Mouse (Mus musculus) urinary bladder, postnatal 36 days (tissue): Measurements from ENCODE around the gene Mrps14.

Experiments
- DNase-seq, 2 experiments: peaks; one replicate each; pipeline ENCODE4 v3.0.0; 2022; ENCODE audit warnings: low spot score in 2 of 2, mixed read lengths in 1 of 2

The Mrps14 gene

DNA sequence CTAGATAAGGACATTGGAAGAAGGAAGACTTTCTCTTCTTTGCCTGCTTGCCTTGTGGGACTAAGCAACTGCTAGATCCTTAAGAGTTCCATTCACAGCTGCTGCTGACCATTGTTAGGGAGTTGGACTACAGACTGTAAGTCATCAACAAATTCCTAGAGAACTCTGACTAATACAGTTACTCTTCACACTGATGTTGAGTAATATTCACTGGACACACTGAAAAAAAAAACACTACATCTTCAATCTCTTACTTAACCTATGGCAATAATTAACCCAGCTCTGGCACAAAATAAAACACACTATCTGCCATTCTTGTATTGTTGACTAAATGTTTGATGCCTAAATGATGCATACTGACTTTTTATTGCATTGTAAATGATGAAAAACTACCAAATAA lies 32.8 kb downstream of the Mrps14 start:
- DNase-seq: no peak

DNA sequence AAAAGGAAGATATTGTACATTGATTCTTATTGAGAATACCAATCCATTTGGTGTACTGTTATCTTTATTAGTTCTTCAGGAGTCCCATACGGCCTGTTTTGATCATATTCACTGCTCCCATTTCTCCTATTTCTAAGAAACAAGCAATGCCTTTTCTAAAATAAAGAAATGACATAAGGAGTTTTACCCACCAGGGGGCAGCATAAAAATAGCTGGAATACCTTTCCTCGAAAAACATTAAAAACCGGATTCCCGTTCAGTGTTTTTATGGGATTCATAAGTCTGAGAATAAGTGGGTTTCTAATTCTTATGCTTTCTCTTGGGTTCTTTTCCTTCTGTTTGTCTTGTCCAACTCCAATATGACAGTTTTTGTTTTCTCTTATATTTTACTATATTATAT lies 36.0 kb downstream of the Mrps14 start:
- no peak for DNase-seq

DNA sequence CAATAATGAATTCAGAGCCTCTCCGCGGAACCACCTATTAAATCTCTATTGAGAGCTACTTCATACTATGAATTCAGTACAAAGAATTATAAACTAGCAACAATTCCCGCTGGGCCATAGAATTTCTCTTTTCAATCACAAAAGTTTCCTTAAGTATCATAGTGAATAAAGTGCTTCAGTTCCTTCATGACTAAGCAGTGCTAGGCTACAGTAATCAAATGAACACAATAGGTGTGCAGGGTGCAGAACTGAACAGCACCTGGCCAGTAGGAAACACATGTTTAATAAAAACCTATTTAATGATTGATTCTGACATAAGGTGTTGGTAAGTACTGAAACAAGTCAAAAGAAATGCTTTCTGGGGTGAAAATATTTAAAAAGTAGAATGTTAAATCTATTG lies 37.1 kb downstream of the Mrps14 start:
- no peak for DNase-seq

DNA sequence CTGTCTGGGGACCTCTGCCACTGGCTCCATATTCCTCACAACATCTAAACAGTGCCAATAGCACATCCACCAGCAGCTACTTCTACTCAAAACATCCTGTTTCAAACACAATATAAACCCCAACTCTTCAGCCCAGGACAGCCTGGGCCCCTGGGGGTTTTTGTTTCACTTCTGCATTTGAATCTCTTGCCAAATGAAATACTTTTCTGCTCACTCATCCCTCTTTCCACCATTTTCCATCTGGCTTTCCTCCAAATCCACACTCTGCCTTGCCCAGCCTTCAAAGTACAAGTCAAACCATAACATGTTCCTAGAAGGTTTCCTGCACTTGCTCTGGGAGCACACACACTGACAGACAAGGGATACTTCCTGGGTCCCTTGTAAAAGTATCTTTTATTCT lies 38.9 kb downstream of the Mrps14 start:
- DNase-seq: no peak

DNA sequence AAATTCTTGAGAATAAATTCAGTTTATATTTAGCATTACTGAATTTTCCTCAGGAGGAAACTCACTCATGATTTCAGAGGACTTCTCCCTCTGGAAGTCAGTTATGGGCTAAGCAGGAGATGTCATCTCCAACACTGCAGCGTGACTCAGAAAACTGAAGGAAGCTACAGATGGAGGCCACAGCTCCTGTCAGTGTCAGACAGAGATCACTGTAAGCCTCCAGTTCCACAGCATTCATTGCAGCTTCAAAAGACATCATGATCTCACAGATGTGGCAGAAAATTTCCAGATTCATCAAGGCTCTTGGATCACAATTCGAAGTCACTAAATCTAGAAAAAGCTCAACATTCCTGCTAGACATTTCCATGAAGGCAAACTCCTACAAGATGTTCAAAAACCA lies 43.0 kb downstream of the Mrps14 start:
- no peak for DNase-seq

DNA sequence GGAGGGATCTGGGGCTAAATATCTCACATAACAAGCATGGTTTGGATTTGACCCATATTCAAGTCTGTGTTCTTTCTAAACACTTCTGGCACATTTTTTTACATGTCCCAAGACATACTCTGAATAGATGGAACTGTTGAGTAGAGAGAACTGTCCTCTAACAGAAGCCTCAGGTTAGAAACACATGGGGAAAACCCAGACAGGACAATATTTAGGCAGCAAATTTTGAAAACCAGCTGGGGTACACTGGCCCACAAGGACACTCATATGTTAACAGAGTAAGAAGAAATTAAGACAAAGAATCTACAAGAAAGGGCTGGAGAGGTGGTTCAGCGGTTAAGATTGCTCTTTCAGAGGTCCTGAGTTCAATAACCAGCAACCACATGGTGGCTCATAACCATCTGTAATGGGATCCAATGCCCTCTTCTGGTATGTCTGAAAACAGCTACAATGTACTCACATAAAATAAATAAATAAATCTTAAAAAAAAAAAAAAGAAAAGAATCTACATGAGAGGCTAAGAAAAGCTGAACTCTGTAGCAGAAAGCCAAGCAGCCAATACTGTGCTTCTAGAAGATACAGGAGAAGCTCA lies 43.9 kb downstream of the Mrps14 start:
- no peak for DNase-seq

DNA sequence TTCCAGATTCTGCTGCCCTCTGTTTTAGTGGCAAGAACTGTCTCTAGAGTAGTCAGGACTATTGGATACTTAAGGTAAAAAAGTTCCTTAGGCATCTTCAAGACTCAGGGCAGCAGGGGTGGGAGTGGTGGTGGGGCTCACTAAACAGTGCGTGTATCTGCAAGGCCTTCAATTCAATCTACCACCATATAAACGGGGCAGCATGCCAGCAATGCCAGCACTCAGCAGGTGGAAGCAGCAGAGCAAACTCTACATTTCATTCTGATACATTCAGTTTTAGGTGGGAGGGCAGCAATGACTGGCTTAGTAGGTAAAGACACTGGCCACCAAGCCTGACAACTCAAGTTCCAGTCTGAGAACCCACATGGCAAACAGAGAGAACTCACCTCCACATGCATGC lies 45.1 kb downstream of the Mrps14 start:
- no peak for DNase-seq

DNA sequence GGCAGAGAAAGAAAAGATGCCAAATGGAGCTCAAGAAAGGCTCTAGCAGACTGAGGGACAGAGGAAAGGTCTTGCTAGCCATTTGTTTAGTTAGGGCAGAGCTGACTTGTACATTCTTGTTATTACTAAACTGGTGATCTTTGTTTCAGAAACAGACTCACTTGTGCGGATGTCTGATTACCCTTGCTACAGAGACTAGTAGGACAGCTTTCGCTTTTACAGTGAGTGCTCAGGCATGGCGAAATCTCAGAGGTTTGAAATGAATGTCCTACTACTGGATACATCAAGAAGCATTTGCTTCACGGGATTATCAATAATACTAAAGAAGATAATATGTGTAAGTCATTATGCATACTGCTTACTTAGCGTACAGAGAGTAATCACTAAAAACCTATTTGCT lies 49.7 kb downstream of the Mrps14 start:
- DNase-seq: no peak

DNA sequence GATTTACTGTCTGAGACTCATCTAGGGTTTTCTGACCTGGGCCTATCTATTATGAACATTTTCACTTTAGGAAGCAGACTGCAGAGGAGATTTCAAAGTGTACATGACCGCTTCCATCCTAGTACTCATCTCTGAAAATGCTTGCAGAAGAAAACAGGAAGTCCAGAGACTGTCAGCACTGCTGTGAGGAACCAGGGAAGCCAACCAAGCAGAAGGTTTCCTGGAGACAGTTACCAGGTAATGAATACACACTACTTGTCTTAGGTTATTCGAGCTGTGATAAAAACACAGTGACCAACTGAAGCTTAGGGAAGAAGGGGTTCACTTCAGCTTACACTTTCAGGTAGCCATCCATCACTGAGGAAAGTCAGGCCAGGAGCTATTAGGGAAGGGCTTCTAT lies 50.9 kb downstream of the Mrps14 start:
- no peak for DNase-seq

DNA sequence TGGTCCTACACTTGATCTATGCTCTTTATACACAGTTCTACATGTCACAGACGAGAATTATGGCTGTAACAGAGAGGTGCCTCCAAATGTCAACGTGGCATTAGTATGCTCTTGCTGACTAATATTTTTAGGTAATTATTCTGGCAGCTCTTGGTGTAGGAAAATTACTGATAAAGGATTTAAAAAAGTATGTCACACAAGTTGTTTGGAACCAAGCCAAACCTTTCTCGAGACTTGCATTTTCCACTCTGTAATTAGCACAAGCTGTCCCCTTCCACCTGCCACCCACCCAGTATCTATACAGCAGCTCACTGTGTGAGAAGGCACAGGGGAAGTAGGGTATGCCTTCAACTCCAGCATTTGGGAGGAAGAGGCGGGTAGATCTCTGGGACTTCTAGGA lies 51.8 kb downstream of the Mrps14 start:
- DNase-seq: no peak

DNA sequence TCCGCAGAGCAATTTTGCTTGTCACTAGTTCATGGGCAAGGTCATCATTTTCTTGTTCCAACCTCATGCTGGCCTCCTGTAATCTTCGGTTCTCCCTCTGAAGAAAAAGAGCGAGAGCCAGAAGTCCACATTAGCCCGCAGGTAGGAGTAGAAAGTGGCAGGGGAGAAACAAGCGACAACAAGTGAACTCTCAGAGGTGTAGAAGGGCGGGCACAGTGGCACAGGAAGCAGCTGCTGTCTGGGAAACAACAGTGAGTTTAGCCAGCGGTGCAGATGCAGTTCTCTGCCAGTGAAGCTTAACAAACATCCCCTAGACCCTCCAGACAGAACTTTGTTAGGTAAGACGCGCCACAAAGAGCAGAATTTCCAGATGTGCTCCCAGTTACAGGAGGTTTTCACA lies 52.5 kb downstream of the Mrps14 start:
- no peak for DNase-seq

DNA sequence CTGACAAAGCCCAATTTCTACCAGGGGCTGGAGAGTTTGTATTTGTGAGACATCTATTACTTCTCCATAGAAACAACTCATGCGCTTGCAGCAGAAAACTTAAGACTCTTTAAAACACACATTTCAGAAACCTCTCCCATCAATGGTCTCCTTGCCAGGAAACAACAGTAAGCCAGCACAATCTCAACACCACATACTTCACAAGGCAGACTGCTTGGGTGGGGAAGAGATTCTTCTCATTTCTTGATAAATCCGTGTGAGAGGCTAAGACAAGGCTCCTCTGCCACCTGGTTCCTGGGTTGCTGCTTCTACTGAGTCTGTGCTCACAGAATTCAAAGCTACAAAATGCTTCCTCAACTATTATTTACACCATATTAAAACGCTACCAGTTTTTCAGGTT lies 54.8 kb downstream of the Mrps14 start:
- DNase-seq: peak in 1 of 2 experiments; percentile 14

DNA sequence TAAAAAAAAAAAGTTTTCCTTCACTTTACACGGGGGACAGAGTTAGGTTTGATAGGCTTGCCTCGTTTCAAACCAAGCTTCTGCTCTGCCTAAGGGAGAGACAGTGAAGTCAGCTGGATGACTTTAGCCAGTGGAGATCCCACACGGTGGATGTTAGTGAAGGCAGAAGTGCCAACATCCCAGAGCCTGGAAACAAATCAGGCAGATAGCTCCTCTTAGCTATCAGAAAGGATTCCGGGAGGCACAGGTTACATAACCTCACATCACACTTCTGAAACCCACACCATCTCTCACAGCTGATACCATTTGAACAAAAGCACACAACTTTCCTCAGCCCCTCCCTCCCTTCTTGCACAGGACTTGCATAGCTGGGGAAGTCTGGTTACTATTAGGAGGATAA lies 55.8 kb downstream of the Mrps14 start:
- DNase-seq: no peak

DNA sequence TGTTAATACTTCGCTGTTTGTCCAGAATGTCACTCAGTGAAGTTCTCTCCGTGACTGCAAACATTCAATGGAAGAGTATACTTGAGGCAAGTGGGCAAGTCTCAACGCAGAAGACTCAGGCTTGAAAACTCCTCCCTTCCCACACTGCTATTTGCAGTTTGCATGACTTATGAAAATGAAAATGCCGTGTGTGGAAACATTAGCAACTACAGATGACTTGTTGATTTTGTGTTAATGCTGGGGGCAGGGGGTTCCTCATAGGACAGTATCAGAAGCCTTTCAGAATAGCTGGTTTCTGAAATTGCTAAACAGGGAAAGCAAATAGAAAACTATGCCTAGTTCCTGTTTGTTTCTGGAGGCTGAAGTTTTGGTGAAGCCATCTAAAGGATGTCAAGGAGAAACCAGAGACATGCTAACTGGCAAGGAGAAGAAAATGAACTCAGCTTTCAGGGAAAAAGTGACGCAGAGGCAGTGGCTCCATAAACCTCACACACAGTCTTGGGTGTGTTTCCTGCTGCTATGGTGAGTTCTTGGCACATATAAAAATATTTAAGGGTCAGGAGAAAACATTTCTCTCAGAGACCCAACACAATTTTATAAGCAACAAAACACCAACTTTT lies 56.5 kb downstream of the Mrps14 start:
- DNase-seq: no peak
